Mouse (Mus musculus): ENCODE results near the gene Gch1. TPM values are rescaled to one million over a fixed set of nuclear protein-coding genes. Genes with fewer than 3 reads are reported as not detected.

Gene Gch1
- total RNA-seq (2021), result 1 to 10 TPM; 1.3 to 2.1 TPM
- long read RNA-seq, experiment 1, partial matches to known transcripts, result 0 of 1 reads
- long read RNA-seq, experiment 1, other reads (novel, unspliced or antisense), result 0 of 1 reads
- long read RNA-seq, experiment 2, transcript Gch1-201 (6 exons, 2,775 nt), result major isoform, 5 of 5 reads
- long read RNA-seq, experiment 2, partial matches to known transcripts, result 0 of 5 reads
- long read RNA-seq, experiment 2, other reads (novel, unspliced or antisense), result 0 of 5 reads

GRCm38 (mm10) chr14:47188848-47189634 lies at the start of gene Gch1:
Gene Gch1, minus strand, starts transcription at chr14:47189413.
- peak; percentile 59 to 64 for DNase-seq (ENCODE audit: low spot score in 2 of 2)

GRCm38 (mm10) chr14:47237286-47237685 lies 48.1 kb upstream of the Gch1 start:
- no peak for DNase-seq (ENCODE audit: low spot score in 2 of 2)

- DNase-seq (ENCODE audit: low spot score in 2 of 2), result no peak
Observed at GRCm38 (mm10) chr14:47236491-47236890, 47.3 kb upstream of the Gch1 start.

- DNase-seq (ENCODE audit: low spot score in 2 of 2), result no peak
Observed at GRCm38 (mm10) chr14:47234526-47235250, 45.5 kb upstream of the Gch1 start.

DNA sequence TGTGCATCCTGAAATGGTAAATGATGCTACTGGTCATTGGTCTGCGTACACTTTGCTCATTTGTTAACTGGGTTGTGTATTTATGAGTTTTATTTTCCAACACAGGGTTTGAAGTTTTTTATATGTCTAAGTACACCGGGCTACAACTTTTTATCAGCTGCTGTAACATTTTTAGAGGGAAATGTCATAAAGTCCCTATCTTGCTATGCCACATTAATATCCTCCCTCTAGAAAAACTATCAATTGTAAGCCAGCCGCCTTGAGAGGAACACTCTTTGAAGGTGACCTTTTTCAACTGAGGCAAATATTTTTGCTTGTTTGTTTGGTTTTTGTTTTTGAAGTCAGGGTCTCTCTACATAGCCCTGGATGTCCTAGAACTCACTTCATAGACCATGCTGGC lies 44.8 kb upstream of the Gch1 start:
- no peak for DNase-seq (ENCODE audit: low spot score in 2 of 2)

DNA sequence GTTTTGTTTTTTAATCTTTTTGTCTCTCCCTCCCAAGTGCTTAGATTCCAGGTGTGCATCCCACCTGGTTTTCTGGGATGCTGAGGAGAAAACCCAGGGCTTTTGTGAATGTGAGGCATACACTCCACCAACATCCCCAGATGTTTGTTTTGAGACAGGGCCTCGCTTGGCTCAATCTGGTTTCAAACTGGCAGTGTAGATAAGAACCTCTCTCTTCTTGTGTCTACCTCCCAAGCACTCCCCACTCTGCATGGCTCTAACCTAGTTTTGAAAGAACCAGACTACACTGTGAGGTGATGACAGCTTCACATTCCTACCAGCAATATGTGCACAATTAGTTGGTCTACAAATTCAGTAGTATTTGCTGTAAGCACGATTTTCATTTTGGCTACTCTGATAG lies 44.4 kb upstream of the Gch1 start:
- DNase-seq (ENCODE audit: low spot score in 2 of 2), result no peak

DNA sequence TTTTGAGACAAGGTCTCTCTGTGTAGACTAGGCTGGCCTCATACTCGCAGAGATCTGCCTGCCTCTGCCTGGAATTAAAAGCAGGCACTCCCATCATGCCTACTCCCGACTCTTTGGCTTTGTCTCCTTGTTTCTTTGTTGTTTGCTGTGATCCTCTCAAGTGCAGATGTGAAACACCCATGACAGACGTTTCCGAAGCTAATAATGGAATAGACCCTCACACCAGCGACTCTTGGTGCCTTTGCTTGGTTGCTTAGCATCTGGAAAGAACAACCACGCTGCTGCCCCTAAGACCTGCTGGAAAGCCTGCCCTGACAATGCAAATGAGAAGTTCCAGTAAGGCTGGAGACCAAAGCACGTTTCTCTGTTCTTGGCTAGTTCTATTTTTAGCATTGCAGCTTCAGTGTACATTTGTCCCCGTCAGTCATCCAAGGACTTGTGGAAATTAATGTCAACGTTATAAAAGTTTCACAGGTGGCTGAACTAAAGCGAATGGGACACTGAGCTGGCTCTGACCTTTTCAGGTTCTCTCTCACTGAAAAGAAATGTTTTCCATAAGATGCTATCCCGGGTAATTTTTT lies 40.7 kb upstream of the Gch1 start:
- DNase-seq (ENCODE audit: low spot score in 2 of 2), result no peak

DNA sequence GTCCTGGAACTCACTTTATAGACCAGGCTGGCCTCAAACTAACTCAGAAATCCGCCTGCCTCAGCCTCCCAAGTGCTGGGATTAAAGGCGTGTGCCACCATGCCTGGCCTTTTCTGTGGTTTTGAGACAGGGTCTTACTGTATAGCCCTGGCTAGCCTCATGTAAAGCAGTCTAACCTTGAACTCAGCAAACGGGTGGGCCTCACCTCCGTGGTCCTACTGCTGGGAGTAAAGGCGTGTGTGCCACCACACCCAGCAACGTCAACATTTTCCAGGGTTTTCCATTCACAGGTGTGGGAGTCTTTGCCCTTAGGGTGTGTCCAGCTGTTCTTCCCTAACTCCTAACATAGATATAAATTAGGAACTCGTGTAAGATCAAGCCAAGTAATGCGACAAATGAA lies 36.7 kb upstream of the Gch1 start:
- no peak for DNase-seq (ENCODE audit: low spot score in 2 of 2)

- DNase-seq (ENCODE audit: low spot score in 2 of 2), result no peak
Observed at GRCm38 (mm10) chr14:47224476-47225325, 35.5 kb upstream of the Gch1 start.

DNA sequence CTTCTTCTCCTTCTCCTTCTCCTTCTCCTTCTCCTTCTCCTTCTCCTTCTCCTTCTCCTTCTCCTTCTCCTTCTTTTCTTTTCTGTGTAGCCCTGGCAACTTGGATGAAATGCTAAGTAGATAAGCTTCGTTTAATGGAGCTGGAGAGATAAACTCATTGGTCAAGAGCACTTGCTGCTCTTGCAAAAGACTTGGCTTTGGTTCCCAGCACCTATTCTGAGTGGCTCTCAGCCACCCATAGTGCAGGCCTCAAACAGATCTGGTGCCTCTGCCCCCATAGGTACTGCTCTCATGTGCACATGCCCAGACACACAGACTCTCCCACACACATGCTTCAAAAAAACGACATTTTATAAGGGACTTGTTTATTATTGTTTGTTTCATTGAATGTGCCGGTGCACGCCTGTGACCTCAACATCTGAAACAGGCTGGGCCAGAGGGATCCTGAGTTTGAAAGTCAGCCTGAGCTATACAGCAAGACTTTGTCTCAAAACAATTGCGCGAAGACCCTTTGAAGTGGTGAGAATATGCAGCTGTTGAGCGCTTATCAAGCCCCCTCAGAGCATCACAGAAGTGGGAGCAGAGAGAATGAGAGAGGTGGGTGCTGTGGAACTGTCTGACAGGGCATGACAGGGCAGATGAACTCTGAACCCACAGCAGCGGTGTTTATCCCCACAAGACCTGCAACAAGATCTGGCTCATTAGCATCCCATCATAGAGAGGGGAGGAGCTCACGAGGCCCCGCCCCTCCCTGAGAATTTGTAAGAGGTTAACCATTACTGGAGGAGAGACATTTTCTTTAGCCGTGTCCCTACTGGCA lies 33.6 kb upstream of the Gch1 start:
- DNase-seq (ENCODE audit: low spot score in 2 of 2), result no peak

GRCm38 (mm10) chr14:47221567-47221966 lies 32.4 kb upstream of the Gch1 start:
- no peak for DNase-seq (ENCODE audit: low spot score in 2 of 2)

GRCm38 (mm10) chr14:47220231-47221025 lies 31.2 kb upstream of the Gch1 start:
- DNase-seq (ENCODE audit: low spot score in 2 of 2), result no peak

GRCm38 (mm10) chr14:47218766-47219606 lies 29.8 kb upstream of the Gch1 start:
- DNase-seq (ENCODE audit: low spot score in 2 of 2), result no peak

- DNase-seq (ENCODE audit: low spot score in 2 of 2), result no peak
Observed at GRCm38 (mm10) chr14:47216541-47216940, 27.3 kb upstream of the Gch1 start.

GRCm38 (mm10) chr14:47214367-47214766 lies 25.2 kb upstream of the Gch1 start:
- DNase-seq (ENCODE audit: low spot score in 2 of 2), result no peak

DNA sequence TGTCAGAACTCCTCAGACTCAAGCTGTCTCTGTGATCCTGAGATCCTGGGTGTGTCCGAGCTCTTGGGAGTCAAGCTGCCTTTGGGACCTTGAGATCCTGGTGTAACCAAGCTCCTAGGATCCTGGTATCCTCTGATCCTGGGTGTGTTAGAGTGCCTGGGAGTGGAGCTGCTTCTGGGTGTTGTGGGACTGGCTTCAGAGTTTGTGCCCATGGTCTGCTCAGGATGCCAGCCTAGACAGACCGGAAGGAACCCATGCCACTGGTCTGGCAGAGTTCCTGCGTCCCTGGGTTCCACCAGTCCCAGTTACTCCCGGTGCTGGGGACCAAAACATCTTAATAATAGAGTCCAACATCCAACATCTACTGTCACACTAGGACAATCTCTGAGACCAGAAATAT lies 24.1 kb upstream of the Gch1 start:
- no peak for DNase-seq (ENCODE audit: low spot score in 2 of 2)

GRCm38 (mm10) chr14:47209669-47210164 lies 20.5 kb upstream of the Gch1 start:
- DNase-seq (ENCODE audit: low spot score in 2 of 2), result no peak

All from layer of hippocampus, postnatal 14 days (tissue).